28 mouse cellular contexts compared by ENCODE assay signal in genomic region chr14:33400019-33400418, GRCm38 (mm10). TPM values are rescaled to one million over a fixed set of nuclear protein-coding genes. Genes with fewer than 3 reads are reported as not detected.
DNase-seq lines count a peak whose midpoint lies in the region; ATAC-seq and TF ChIP-seq lines count a peak whose summit lies in the region.
"Had no signal": no experiment of that assay in that cellular context is flagged by ENCODE, and none has a peak within 500 bp of the region (broad histone marks: within the 10 kb centered on the region; RNA-seq: fewer than 3 reads in every experiment).

No protein-coding gene starts in this region.

- WGBS in kidney, postnatal 0 days, result 79% methylated on average over 3 of the region's 3 CpGs
- 78% methylated on average over 3 of the region's 3 CpGs for WGBS in kidney, embryonic 15.5 days

- no peak overlapping the region for H3K4me3 ChIP-seq in kidney, postnatal 0 days (replicated peaks; ENCODE audit: low read depth, low read length)
- no peak overlapping the region for H3K4me3 ChIP-seq in kidney, embryonic 15.5 days (replicated peaks)
- H3K4me3 ChIP-seq: embryonic facial prominence, embryonic 13.5 days; erythroblast, embryonic 14.5 days; forebrain, embryonic 12.5 days; hindbrain, embryonic 10.5 days; limb, embryonic 15.5 days; midbrain, embryonic 13.5 days had no signal

- no peak for ATAC-seq in kidney, postnatal 0 days (replicated peaks; ENCODE audit: low FRiP score, low read depth)
- ATAC-seq in kidney, embryonic 15.5 days (replicated peaks; ENCODE audit: low FRiP score), result no peak
- ATAC-seq in common myeloid progenitor, adult 5-6 weeks (replicated peaks; ENCODE audit: low read depth, poor library complexity, severe bottlenecking), result peak; percentile 83
- peak; percentile 76 for ATAC-seq in megakaryocyte progenitor cell, adult 5-6 weeks (replicated peaks; ENCODE audit: poor library complexity)
- ATAC-seq: activated CD4-positive, CD25-positive, alpha-beta regulatory T cell, adult 4 months; hindbrain, embryonic 16.5 days; intestine, embryonic 16.5 days; midbrain, embryonic 13.5 days had no signal

- no peak overlapping the region for H3K9ac ChIP-seq in kidney, postnatal 0 days (ENCODE audit: low read depth, low read length)
- no peak overlapping the region for H3K9ac ChIP-seq in kidney, embryonic 15.5 days
- H3K9ac ChIP-seq: embryonic facial prominence, embryonic 13.5 days; forebrain, embryonic 12.5 days; limb, embryonic 15.5 days; midbrain, embryonic 13.5 days had no signal

- H3K36me3 ChIP-seq in kidney, postnatal 0 days (ENCODE audit: insufficient read depth, low read length), result peaks cover 6% of the 10 kb centered on the region
- peaks cover 12% of the 10 kb centered on the region for H3K36me3 ChIP-seq in kidney, embryonic 15.5 days

- no peaks in the 10 kb centered on the region for H3K27me3 ChIP-seq in kidney, postnatal 0 days (ENCODE audit: insufficient read depth, low read length)
- H3K27me3 ChIP-seq in kidney, embryonic 15.5 days, result no peaks in the 10 kb centered on the region
- H3K27me3 ChIP-seq: embryonic facial prominence, embryonic 13.5 days; forebrain, embryonic 12.5 days; limb, embryonic 15.5 days; midbrain, embryonic 13.5 days had no signal

- no peaks in the 10 kb centered on the region for H3K9me3 ChIP-seq in kidney, postnatal 0 days (replicated peaks; ENCODE audit: low read length)
- H3K9me3 ChIP-seq in kidney, embryonic 15.5 days (replicated peaks), result no peaks in the 10 kb centered on the region
- H3K9me3 ChIP-seq: embryonic facial prominence, embryonic 13.5 days; forebrain, embryonic 12.5 days; hindbrain, embryonic 10.5 days; limb, embryonic 15.5 days; midbrain, embryonic 13.5 days had no signal

- H3K27ac ChIP-seq in kidney, postnatal 0 days, result no peak overlapping the region
- H3K27ac ChIP-seq in kidney, embryonic 15.5 days, result no peak overlapping the region
- H3K27ac ChIP-seq: embryonic facial prominence, embryonic 13.5 days; forebrain, embryonic 12.5 days; hindbrain, embryonic 10.5 days; limb, embryonic 15.5 days; midbrain, embryonic 13.5 days; stomach, postnatal 0 days had no signal

- DNase-seq in kidney, postnatal 0 days (ENCODE audit: low spot score), result peak; percentile 10
- DNase-seq in telencephalon, adult 2 months (ENCODE audit: low read depth, low spot score), result peak; percentile 12
- no peak for DNase-seq in cerebellum, adult 11 months
- DNase-seq in lung, postnatal 4 days, result no peak
- no peak for DNase-seq in layer of hippocampus, adult 8-10 months (ENCODE audit: low spot score in 2 of 2)
- DNase-seq: adrenal gland, postnatal 25 days; cerebellum, adult 18-20 months; cerebellum, postnatal 14 days; embryo, embryonic 11 days; kidney, adult 9 months; kidney, postnatal 36 days; layer of hippocampus, adult 9-11 months; left cerebral cortex, postnatal 4 days; right cerebral cortex, adult 18-20 months had no signal

- no peak overlapping the region for H3K4me2 ChIP-seq in kidney, postnatal 0 days (ENCODE audit: low read length)
- H3K4me2 ChIP-seq in kidney, embryonic 15.5 days, result no peak overlapping the region
- H3K4me2 ChIP-seq: embryonic facial prominence, embryonic 13.5 days; forebrain, embryonic 12.5 days; heart, embryonic 11.5 days; limb, embryonic 15.5 days; midbrain, embryonic 13.5 days had no signal

- no peaks in the 10 kb centered on the region for H3K4me1 ChIP-seq in kidney, postnatal 0 days (replicated peaks; ENCODE audit: insufficient read depth, low read length)
- no peaks in the 10 kb centered on the region for H3K4me1 ChIP-seq in kidney, embryonic 15.5 days
- H3K4me1 ChIP-seq: embryonic facial prominence, embryonic 13.5 days; forebrain, embryonic 12.5 days; hindbrain, embryonic 10.5 days; limb, embryonic 15.5 days; midbrain, embryonic 13.5 days had no signal

- no peak for TF ChIP-seq CTCF in kidney, postnatal 0 days (IDR thresholded peaks at IDR 0.05; ENCODE audit: low read depth)

RNA-seq across cellular contexts. Expression of gene Mapk8, which starts 46.9 kb away (rescaled TPM):
- polyA plus RNA-seq in kidney, postnatal 0 days (2015; fragmentation: Nextera tagmentation; extraction: Ambion mirVana), result 14.2 and 14.3 TPM in 2 replicates
- 17.8 and 19.9 TPM in 2 replicates for polyA plus RNA-seq in kidney, embryonic 15.5 days (2015; fragmentation: Nextera tagmentation; extraction: Ambion mirVana)
- total RNA-seq in common myeloid progenitor, adult 5-6 weeks (2017), result 58.2 and 64.9 TPM in 2 replicates
- total RNA-seq in megakaryocyte progenitor cell, adult 5-6 weeks (2015), result 35.5 and 38.3 TPM in 2 replicates
- total RNA-seq in megakaryocyte progenitor cell, adult 5-6 weeks (2017), result 65.6 and 68.9 TPM in 2 replicates
- 10 to 100 TPM; 75.6 to 93.1 (median 84.1) TPM for total RNA-seq in layer of hippocampus, adult 8-10 months (2022)

Comparison
In these comparisons a context has a peak if more than half of its experiments do, and no peak if none do; other contexts are left out.
1. ATAC-seq: peak in common myeloid progenitor, adult 5-6 weeks (single experiment) and megakaryocyte progenitor cell, adult 5-6 weeks (single experiment); none in kidney, postnatal 0 days (single experiment) and kidney, embryonic 15.5 days (single experiment).
2. DNase-seq: peak in kidney, postnatal 0 days (single experiment) and telencephalon, adult 2 months (single experiment); none in cerebellum, adult 11 months (single experiment), lung, postnatal 4 days (0 of 2) and layer of hippocampus, adult 8-10 months (0 of 2).